Mouse (Mus musculus): ENCODE measurements around the gene Acvr1. TPM values are rescaled to one million over a fixed set of nuclear protein-coding genes. Genes with fewer than 3 reads are reported as not detected.

Acvr1 gene
- polyA plus RNA-seq, 1 experiment from 2014 or later, result 2.7 TPM

DNA sequence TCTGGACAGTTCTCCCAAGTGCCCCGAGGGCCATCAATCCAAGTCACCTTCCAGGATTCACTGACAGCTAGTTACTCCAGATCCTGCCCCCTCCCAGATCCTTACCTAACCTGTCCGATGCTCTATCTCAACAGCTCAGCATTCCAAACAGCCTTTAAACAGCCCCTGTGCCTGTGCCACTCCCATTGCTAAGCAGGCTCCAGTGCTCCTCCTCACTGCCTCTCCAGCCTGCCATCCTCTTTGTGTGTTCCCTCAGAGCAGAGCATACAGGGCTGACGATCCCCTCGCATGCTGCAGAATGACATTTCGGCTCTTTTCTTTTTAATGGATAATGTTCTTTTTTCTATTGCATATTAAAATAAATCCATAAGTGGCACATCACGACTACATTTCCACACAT, 17.0 kb downstream of the Acvr1 start:
- Histone ChIP-seq H3K27ac (ENCODE audit: low read depth) (no peak overlapping the region), H3K4me2 (ENCODE audit: low read depth, low read length) (no peak overlapping the region), H3K9me3 (ENCODE audit: low read length) (no peaks in the 10 kb centered on the region), H3K36me3 (replicated peaks; ENCODE audit: insufficient read depth, low read length) (no peaks in the 10 kb centered on the region), H3K4me3 (ENCODE audit: low read depth, low read length) (no peak overlapping the region), H3K9ac (replicated peaks) (no peak overlapping the region), H3K27me3 (ENCODE audit: insufficient read depth, low read length) (no peaks in the 10 kb centered on the region), H3K4me1 (ENCODE audit: insufficient read depth) (peaks cover 31% of the 10 kb centered on the region)
- no peak for DNase-seq
- 58% methylated on average over 6 of the region's 6 CpGs for WGBS (ENCODE audit: insufficient replicate concordance)
- TF ChIP-seq CTCF (IDR thresholded peaks at IDR 0.05; ENCODE audit: low read depth), result no peak
- TF ChIP-seq EP300 (IDR thresholded peaks at IDR 0.05; ENCODE audit: low read depth), result no peak
- no peak for ATAC-seq

DNA sequence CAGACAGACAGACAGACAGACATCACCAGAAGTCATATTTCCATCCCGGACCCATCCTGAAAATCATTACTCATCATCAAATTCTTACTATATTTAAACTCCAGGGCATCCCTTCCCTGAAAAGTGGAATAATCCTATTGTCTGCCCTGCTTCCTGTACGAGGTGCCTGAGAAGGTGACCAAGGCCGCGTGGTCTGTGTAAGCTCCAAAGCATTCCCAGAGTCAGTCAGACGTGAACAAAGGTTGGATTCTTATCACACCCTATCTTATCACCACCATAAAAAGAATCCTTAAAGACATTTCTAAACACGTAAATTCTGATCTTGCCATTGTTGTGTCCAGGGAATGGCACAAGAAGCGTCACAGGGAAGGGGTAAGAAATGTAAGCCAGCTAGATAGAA, 18.0 kb downstream of the Acvr1 start:
- Histone ChIP-seq H3K27me3 (ENCODE audit: insufficient read depth, low read length) (no peaks in the 10 kb centered on the region), H3K9ac (replicated peaks) (no peak overlapping the region), H3K4me3 (ENCODE audit: low read depth, low read length) (no peak overlapping the region), H3K9me3 (ENCODE audit: low read length) (no peaks in the 10 kb centered on the region), H3K36me3 (replicated peaks; ENCODE audit: insufficient read depth, low read length) (no peaks in the 10 kb centered on the region), H3K4me1 (ENCODE audit: insufficient read depth) (peaks cover 31% of the 10 kb centered on the region), H3K4me2 (ENCODE audit: low read depth, low read length) (no peak overlapping the region), H3K27ac (ENCODE audit: low read depth) (no peak overlapping the region)
- DNase-seq (no peak), ATAC-seq (no peak)
- 56% methylated on average over 7 of the region's 7 CpGs for WGBS (ENCODE audit: insufficient replicate concordance)
- TF ChIP-seq EP300 (IDR thresholded peaks at IDR 0.05; ENCODE audit: low read depth) (no peak), CTCF (IDR thresholded peaks at IDR 0.05; ENCODE audit: low read depth) (no peak)

DNA sequence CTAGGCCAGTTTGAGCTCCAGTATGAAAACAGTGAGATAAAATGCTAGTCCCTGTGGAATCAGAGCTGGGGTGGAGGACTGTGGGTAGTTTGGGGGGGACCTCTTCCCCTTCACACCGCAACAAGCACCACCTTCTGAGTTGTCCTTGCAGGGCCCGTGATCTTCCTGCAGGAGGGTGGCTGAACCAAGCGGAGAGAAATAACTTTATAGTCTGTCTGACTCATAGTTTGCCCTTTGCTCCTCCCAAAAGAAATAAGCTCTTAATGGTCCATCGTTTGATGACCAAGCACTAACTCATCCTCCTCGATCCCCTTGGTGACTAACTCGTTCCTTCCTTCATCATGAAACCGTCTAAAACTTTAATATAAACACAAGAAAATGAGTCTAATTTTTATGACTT, 20.7 kb downstream of the Acvr1 start:
- 81% methylated on average over 7 of the region's 7 CpGs for WGBS (ENCODE audit: insufficient replicate concordance)
- Histone ChIP-seq H3K27ac (ENCODE audit: low read depth) (no peak overlapping the region), H3K9me3 (ENCODE audit: low read length) (no peaks in the 10 kb centered on the region), H3K36me3 (replicated peaks; ENCODE audit: insufficient read depth, low read length) (no peaks in the 10 kb centered on the region), H3K27me3 (ENCODE audit: insufficient read depth, low read length) (no peaks in the 10 kb centered on the region), H3K4me2 (ENCODE audit: low read depth, low read length) (no peak overlapping the region), H3K4me1 (ENCODE audit: insufficient read depth) (peaks cover 17% of the 10 kb centered on the region), H3K4me3 (ENCODE audit: low read depth, low read length) (no peak overlapping the region), H3K9ac (replicated peaks) (no peak overlapping the region)
- DNase-seq, result no peak
- TF ChIP-seq EP300 (IDR thresholded peaks at IDR 0.05; ENCODE audit: low read depth), result no peak
- TF ChIP-seq CTCF (IDR thresholded peaks at IDR 0.05; ENCODE audit: low read depth), result no peak
- ATAC-seq, result no peak

DNA sequence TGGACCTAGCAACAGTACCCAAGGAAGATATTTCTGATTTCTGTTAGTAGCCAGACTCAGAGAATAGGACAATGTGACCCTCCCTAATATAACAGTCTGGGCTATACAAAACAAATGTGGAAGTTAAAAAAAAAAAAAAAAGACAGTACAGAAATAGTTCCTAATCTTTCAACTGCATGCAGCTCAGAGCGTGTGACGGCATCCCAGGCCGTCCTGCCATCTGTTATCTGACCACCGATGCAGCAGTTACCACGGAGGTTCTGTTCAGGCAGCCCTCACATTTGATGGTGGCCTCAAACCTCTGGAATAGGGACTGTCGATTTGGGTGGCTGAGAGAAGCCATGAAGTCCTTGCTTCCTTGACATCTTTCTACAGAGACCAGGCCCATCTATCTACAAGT, 22.6 kb downstream of the Acvr1 start:
- Histone ChIP-seq H3K27me3 (ENCODE audit: insufficient read depth, low read length) (no peaks in the 10 kb centered on the region), H3K4me2 (ENCODE audit: low read depth, low read length) (no peak overlapping the region), H3K27ac (ENCODE audit: low read depth) (no peak overlapping the region), H3K9me3 (ENCODE audit: low read length) (no peaks in the 10 kb centered on the region), H3K4me3 (ENCODE audit: low read depth, low read length) (no peak overlapping the region), H3K4me1 (ENCODE audit: insufficient read depth) (peaks cover 7% of the 10 kb centered on the region), H3K36me3 (replicated peaks; ENCODE audit: insufficient read depth, low read length) (no peaks in the 10 kb centered on the region), H3K9ac (replicated peaks) (no peak overlapping the region)
- ATAC-seq (no peak), DNase-seq (no peak)
- TF ChIP-seq CTCF (IDR thresholded peaks at IDR 0.05; ENCODE audit: low read depth), result no peak
- 54% methylated on average over 6 of the region's 6 CpGs for WGBS (ENCODE audit: insufficient replicate concordance)

DNA sequence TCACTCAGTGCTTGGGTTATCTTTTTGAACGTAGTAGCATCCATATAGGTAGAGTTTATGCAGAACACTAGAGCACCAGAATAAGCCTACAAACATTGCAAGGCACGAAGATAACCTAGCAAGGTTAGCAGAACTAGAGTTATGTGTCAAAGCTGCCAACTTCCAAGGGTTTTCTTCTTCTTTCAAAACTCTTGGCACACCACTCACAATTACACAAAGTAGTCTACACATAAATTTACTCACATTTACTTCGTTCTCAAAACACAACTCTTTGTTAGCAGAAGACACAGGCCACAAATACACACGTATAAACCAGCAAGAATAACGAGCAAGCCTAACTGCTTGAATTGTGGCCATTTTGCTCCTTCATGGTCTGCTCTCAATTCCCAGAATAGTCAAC, 23.7 kb downstream of the Acvr1 start:
- 88% methylated on average over 5 of the region's 5 CpGs for WGBS (ENCODE audit: insufficient replicate concordance)
- no peak overlapping the region for H3K4me2 ChIP-seq (ENCODE audit: low read depth, low read length)
- no peak for TF ChIP-seq CTCF (IDR thresholded peaks at IDR 0.05; ENCODE audit: low read depth)
- no peak for TF ChIP-seq EP300 (IDR thresholded peaks at IDR 0.05; ENCODE audit: low read depth)
- H3K36me3 ChIP-seq (replicated peaks; ENCODE audit: insufficient read depth, low read length), result no peaks in the 10 kb centered on the region
- H3K27ac ChIP-seq (ENCODE audit: low read depth), result no peak overlapping the region
- peaks cover 3% of the 10 kb centered on the region for H3K4me1 ChIP-seq (ENCODE audit: insufficient read depth)
- H3K9me3 ChIP-seq (ENCODE audit: low read length), result no peaks in the 10 kb centered on the region
- H3K4me3 ChIP-seq (ENCODE audit: low read depth, low read length), result no peak overlapping the region
- no peak overlapping the region for H3K9ac ChIP-seq (replicated peaks)
- H3K27me3 ChIP-seq (ENCODE audit: insufficient read depth, low read length), result no peaks in the 10 kb centered on the region
- DNase-seq (no peak), ATAC-seq (no peak)

DNA sequence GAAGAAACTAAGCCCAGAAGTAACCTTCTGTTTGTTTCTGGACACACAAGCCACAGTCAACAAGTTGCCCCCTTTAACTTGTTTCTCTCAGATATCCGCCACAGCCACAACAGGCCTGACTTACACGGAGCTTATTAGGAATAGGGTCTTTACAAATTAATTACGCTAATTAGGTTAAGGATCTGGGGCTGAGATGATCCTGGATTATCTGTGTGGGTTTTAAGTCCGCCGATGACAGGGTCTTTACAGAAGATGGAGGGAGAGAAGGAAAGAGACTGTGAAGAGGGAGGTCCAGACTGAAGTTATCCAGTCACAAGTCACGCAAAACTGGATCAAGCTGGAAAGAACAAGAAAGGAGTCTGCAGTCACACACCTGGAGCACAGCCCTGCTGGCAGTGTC, 28.8 kb downstream of the Acvr1 start:
- Histone ChIP-seq H3K9me3 (ENCODE audit: low read length) (no peaks in the 10 kb centered on the region), H3K27me3 (ENCODE audit: insufficient read depth, low read length) (no peaks in the 10 kb centered on the region), H3K27ac (ENCODE audit: low read depth) (no peak overlapping the region), H3K4me1 (ENCODE audit: insufficient read depth) (peaks cover 30% of the 10 kb centered on the region), H3K4me2 (ENCODE audit: low read depth, low read length) (no peak overlapping the region), H3K9ac (replicated peaks) (no peak overlapping the region), H3K4me3 (ENCODE audit: low read depth, low read length) (no peak overlapping the region), H3K36me3 (replicated peaks; ENCODE audit: insufficient read depth, low read length) (no peaks in the 10 kb centered on the region)
- TF ChIP-seq CTCF (IDR thresholded peaks at IDR 0.05; ENCODE audit: low read depth) (no peak), EP300 (IDR thresholded peaks at IDR 0.05; ENCODE audit: low read depth) (no peak)
- DNase-seq, result no peak
- WGBS (ENCODE audit: insufficient replicate concordance), result 84% methylated on average over 6 of the region's 6 CpGs
- no peak for ATAC-seq

DNA sequence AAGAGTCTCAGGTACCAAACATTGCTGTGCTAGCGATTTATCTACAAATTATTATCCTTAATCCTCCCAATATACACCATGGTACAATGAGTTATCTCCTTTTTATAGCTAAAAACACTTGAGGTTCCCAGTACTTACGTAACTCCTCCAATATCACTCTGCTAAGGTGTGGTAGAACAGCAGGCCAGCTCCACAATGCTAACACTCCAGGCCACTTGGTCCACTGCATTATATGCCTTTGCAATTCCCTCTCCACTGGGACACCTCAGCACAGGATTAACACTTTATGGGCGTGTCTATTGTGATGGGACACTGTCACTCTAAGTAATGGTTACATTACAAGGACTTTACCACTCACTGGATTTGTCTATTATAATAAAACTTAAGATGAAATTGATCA, 30.2 kb downstream of the Acvr1 start:
- DNase-seq (no peak), ATAC-seq (no peak)
- H3K27ac ChIP-seq (ENCODE audit: low read depth), result peak overlapping the region; percentile 62
- no peak for TF ChIP-seq EP300 (IDR thresholded peaks at IDR 0.05; ENCODE audit: low read depth)
- TF ChIP-seq CTCF (IDR thresholded peaks at IDR 0.05; ENCODE audit: low read depth), result no peak
- H3K4me1 ChIP-seq (ENCODE audit: insufficient read depth), result peaks cover 41% of the 10 kb centered on the region
- no peaks in the 10 kb centered on the region for H3K27me3 ChIP-seq (ENCODE audit: insufficient read depth, low read length)
- H3K36me3 ChIP-seq (replicated peaks; ENCODE audit: insufficient read depth, low read length), result no peaks in the 10 kb centered on the region
- no peaks in the 10 kb centered on the region for H3K9me3 ChIP-seq (ENCODE audit: low read length)
- H3K4me2 ChIP-seq (ENCODE audit: low read depth, low read length), result no peak overlapping the region
- no peak overlapping the region for H3K4me3 ChIP-seq (ENCODE audit: low read depth, low read length)
- no peak overlapping the region for H3K9ac ChIP-seq (replicated peaks)
- WGBS (ENCODE audit: insufficient replicate concordance), result 74% methylated on average over 3 of the region's 3 CpGs

Data from liver, postnatal 0 days (tissue).